Mouse (Mus musculus): ENCODE data around the gene Htr7.
A peak's percentile ranks its signal among the peaks of the same experiment; 100 is the strongest.

Htr7 gene

DNA sequence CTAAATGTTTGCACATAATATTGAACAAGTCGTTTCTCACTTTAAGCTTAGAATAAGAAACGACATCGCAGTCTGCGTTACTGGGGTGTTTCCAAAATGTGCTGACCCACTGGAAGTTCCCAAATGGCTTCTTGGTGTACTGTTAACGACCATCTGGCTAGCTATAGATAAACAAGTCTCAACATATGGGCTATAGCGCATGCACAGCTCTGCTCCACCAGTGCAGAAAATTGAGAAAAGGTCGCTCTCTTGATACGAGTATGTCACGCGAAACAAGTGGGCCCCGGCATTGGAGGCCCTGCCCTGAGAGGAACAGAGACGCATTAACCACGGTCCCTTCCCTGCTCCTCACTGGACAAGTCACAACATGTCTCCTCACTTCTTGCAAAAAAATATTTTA is 101.6 kb downstream of the Htr7 start:
- no peak for DNase-seq

DNA sequence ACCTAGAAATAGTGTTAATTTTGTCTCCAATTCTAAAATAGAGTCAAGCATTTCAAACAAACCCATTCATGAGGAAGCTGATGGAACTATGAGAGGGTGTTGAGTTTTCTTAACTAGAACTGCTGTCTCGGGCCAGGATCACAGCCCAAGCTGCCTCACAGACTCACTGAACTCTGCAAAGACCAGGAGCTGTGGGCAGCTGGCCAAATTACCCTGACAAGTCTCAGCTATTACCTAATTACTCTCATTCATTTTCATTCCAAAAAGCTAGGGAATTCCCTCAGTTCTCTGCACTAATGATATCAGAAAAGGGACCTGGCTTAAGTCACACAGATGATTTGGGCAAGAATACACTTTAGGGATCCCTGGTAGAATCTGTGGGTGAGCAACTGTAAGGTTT is 107.4 kb downstream of the Htr7 start:
- no peak for DNase-seq

DNA sequence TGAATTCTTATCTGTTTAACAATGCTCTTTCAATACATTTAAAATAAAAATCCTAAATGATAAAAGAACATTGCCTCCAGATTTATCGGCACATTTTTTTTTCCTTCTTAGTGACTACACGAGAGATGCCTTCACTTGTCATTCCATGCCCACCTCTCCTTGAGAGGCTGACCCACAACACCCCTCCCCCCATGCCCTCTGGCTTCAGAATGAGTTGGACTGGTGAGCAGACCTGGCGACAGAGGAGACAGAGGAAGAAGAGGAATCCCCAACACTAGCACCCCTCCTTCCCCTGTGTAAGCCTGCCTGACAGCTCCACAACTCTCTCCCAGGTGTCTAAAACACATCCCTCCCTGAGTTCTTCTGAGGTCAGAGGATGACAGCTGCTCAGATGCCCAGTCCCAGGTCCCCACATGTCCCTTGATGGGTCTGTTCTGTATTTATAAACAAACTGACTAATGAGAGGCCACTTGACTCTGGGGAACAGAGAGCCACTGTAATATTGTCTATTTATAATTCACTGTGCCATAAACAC is 132.3 kb downstream of the Htr7 start:
- DNase-seq = no peak

DNA sequence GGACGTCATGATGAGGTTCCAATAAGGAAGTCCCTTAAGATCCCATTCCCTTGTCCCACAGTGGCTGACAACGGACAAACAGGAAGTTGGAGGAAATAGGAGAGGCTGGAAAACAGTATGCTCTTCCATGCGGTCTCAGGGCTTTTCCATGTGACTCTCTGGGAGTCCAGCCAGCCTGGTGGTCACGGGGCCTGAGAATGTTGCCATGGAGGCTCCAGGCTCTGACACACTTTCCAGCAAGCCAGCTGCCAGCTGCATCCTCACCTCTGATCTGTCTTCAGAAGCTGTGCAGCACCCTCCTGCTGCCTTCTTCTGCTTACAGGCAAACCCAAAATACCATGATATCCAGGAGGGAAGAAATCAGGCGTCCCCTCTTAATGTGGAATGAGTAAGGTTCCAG is 132.9 kb downstream of the Htr7 start:
- DNase-seq = peak; percentile 41

All from cerebellum, adult 11-12 months (tissue).